Mouse (Mus musculus) midbrain, embryonic 15.5 days (tissue): Measurements from ENCODE around the gene Llgl2. TPM values are rescaled to one million over a fixed set of nuclear protein-coding genes. Genes with fewer than 3 reads are reported as not detected.

Experiments
- ATAC-seq: fragments of 200-750 bp; cut with Nextera tagmentation; replicated peaks from 2 replicates; pipeline ENCODE4 v1.8.0; 2017; ENCODE audit warnings: moderate TSS enrichment
- H3K27ac ChIP-seq: fragments of 300-500 bp; sonication (generic); 2 replicates; pipeline ENCODE4 v1.5.1; 2015; ENCODE audit warnings: mild to moderate bottlenecking, inconsistent platforms
- H3K27me3 ChIP-seq: fragments of 300-500 bp; sonication (generic); replicated peaks from 2 replicates; pipeline ENCODE4 v1.6.1; 2015; ENCODE audit warnings: inconsistent platforms
- H3K36me3 ChIP-seq: fragments of 300-500 bp; sonication (generic); replicated peaks from 2 replicates; pipeline ENCODE4 v1.6.1; 2015; ENCODE audit warnings: inconsistent platforms
- H3K4me1 ChIP-seq: fragments of 300-500 bp; sonication (generic); 2 replicates; pipeline ENCODE4 v1.6.1; 2015; ENCODE audit warnings: inconsistent platforms
- H3K4me2 ChIP-seq: fragments of 300-500 bp; sonication (generic); 2 replicates; pipeline ENCODE4 v1.6.1; 2015; ENCODE audit warnings: inconsistent platforms, mild to moderate bottlenecking, moderate library complexity
- H3K4me3 ChIP-seq: fragments of 300-500 bp; sonication (generic); 2 replicates; pipeline ENCODE4 v1.5.1; 2015; ENCODE audit warnings: mild to moderate bottlenecking, inconsistent platforms
- H3K9ac ChIP-seq: fragments of 300-500 bp; sonication (generic); 2 replicates; pipeline ENCODE4 v1.6.1; 2015; ENCODE audit warnings: mild to moderate bottlenecking, inconsistent platforms
- H3K9me3 ChIP-seq: fragments of 300-500 bp; sonication (generic); 2 replicates; pipeline ENCODE4 v1.6.1; 2016; ENCODE audit warnings: inconsistent platforms
- WGBS: fragments of 180-500 bp; shearing (Covaris S2); methylation state at CpG from one replicate; pipeline ENCODE4 v1.1.7; 2015; ENCODE audit warnings: mixed read lengths; 5-methylcytosine and 5-hydroxymethylcytosine counted together
- polyA plus RNA-seq: library from polyadenylated mRNA; unstranded; fragments of >200 nt; fragmentation: Nextera tagmentation; extraction: Ambion mirVana; gene quantifications from 2 replicates; pipeline ENCODE4 v1.2.1, GENCODE M21; 2015

Gene Llgl2
- polyA plus RNA-seq, 1 experiment from 2014 or later: 1.0 TPM

DNA sequence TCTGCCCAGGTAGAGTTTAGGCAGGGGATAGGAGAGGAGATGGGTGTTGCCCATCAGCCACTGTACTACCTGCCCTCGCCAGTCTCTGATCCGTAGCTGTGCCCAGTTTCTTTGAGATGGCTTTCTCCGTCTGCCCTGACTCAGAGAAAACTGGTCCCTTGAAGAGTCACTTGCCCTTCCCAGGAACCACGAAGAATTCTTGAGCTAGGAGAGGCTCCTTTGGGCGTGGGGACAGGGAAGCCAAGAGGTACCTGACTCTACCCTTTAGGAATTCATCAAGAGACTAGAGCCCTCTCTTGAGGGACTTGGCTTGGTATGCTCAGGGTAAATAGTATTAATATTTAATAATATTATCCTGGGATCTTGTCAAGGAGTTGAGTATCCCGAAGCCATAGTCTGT, 3.8 kb downstream of the Llgl2 start:
- ATAC-seq: no peak
- peaks cover 14% of the 10 kb centered on the region for H3K4me1 ChIP-seq
- H3K9ac ChIP-seq: no peak overlapping the region
- no peak overlapping the region for H3K4me2 ChIP-seq
- H3K27ac ChIP-seq: no peak overlapping the region
- H3K27me3 ChIP-seq: peaks cover 61% of the 10 kb centered on the region
- H3K36me3 ChIP-seq: no peaks in the 10 kb centered on the region; the same call in 1 of the 2 replicates
- no peak overlapping the region for H3K4me3 ChIP-seq
- no peaks in the 10 kb centered on the region for H3K9me3 ChIP-seq
- 88% methylated on average over 6 of the region's 6 CpGs for WGBS

DNA sequence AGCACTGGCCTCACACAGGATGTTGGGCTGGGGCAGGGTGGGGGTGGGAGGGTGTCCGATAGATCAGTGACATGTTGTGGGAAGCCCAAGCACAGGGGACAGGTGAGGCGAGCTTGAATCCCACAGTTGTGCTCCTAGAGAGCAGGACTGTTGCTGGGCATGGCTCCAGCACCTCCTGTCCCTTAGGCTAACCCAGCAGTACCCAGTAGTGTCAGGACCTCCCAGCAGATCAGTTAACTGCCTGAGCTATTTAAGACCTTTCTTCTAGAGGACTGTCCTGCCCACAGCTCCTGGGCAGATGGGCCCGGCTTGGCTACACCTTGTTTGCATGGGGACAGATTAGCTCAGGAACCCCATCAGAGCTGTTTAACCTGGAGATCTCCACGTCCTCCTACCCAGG, 5.2 kb downstream of the Llgl2 start:
- 68% methylated on average over 4 of the region's 4 CpGs for WGBS
- H3K36me3 ChIP-seq: no peaks in the 10 kb centered on the region
- H3K4me1 ChIP-seq: peaks cover 8% of the 10 kb centered on the region
- H3K9me3 ChIP-seq: no peaks in the 10 kb centered on the region
- peaks cover 51% of the 10 kb centered on the region for H3K27me3 ChIP-seq
- H3K27ac ChIP-seq: no peak overlapping the region
- no peak overlapping the region for H3K4me2 ChIP-seq
- H3K9ac ChIP-seq: no peak overlapping the region
- ATAC-seq: no peak
- no peak overlapping the region for H3K4me3 ChIP-seq

DNA sequence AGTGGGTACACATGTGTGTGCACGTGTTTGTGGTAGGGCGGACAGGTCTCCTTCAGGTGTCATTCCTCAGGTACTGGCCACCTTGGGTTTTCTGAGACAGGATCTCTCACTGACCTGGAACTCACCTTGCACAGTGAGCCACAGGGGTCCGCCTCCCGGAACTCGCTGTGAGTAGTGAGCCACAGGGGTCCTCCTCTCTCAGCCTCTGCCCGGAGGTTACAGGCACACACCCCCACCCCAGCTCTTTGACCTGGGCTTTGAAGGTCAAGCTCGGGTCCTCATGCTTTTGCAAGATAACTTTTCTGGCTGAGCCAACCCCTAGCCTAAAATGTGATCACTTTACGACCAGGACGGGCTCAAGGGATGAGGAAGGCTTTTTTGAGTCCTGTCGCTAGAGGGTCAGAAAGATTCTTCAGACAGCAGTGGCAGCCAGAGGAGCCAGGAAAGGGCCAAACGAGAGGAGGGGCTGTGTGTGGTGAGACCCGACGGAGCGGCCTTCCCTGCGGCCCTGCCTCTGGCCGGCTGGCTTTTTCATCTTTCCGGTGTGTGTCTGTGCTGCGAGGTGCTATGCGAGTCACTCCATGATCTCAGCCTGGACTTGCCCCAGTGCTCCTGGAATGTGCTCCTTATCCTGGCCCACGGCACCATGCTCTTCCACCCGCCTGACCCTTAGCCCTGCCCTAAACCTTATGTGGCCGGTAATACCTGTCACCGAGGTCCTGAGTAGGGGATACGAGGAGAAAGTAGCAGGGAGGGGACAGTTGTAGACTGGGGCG, 6.9 kb downstream of the Llgl2 start:
- no peak overlapping the region for H3K4me3 ChIP-seq
- H3K27me3 ChIP-seq: peaks cover 34% of the 10 kb centered on the region
- H3K4me1 ChIP-seq: no peaks in the 10 kb centered on the region
- H3K27ac ChIP-seq: no peak overlapping the region
- ATAC-seq: no peak
- H3K9me3 ChIP-seq: no peaks in the 10 kb centered on the region
- WGBS: 25% methylated on average over 25 of the region's 25 CpGs
- no peak overlapping the region for H3K9ac ChIP-seq
- no peak overlapping the region for H3K4me2 ChIP-seq
- no peaks in the 10 kb centered on the region for H3K36me3 ChIP-seq

DNA sequence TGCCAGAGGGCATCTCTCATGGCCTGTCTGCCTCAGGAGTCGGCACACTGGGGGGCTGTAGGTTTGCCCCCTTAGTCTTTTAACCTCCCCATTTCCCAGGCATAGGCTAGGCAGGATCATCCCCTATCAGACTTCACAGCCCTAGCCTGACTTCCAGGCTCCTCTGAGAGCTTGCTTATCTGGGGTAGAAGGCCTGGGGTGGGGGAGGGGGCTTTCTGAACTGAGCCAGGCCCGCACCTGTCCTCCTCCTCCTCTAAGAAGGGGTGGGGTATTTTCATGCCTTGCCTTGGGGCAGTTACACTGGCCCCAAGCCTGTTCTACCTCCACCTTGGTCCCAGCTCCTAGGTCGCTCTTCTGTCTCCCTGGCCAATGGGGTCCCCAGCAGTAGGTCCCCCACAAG, 7.7 kb downstream of the Llgl2 start:
- H3K27me3 ChIP-seq: peaks cover 27% of the 10 kb centered on the region
- H3K4me2 ChIP-seq: no peak overlapping the region
- no peaks in the 10 kb centered on the region for H3K4me1 ChIP-seq
- ATAC-seq: no peak
- no peak overlapping the region for H3K27ac ChIP-seq
- H3K9me3 ChIP-seq: no peaks in the 10 kb centered on the region
- H3K9ac ChIP-seq: no peak overlapping the region
- H3K4me3 ChIP-seq: no peak overlapping the region
- no peaks in the 10 kb centered on the region for H3K36me3 ChIP-seq
- 54% methylated on average over 3 of the region's 3 CpGs for WGBS

DNA sequence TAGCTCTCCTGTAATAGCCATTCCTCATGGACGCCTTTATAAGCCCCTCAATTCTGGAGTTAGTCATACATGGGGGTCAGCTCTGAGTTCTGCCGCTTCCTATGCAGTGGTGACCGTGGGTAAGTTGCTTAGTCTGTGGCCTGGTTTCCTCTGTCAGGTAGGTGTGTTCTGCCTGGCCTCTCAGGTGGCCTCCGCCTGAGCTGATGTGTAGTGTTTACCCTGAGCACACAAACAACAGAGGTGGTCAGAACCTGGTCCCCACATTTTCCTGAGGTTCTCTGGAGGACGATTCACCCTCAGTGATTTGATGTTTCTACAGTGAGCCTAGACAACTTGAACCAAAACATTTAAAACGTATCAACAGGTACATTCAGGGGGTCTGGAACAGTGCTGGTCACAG, 8.2 kb downstream of the Llgl2 start:
- Histone ChIP-seq H3K36me3 (no peaks in the 10 kb centered on the region), H3K27ac (no peak overlapping the region), H3K27me3 (peaks cover 21% of the 10 kb centered on the region), H3K4me1 (no peaks in the 10 kb centered on the region), H3K9ac (no peak overlapping the region), H3K4me3 (no peak overlapping the region), H3K9me3 (no peaks in the 10 kb centered on the region), H3K4me2 (no peak overlapping the region)
- ATAC-seq: no peak
- 69% methylated on average over 6 of the region's 6 CpGs for WGBS

DNA sequence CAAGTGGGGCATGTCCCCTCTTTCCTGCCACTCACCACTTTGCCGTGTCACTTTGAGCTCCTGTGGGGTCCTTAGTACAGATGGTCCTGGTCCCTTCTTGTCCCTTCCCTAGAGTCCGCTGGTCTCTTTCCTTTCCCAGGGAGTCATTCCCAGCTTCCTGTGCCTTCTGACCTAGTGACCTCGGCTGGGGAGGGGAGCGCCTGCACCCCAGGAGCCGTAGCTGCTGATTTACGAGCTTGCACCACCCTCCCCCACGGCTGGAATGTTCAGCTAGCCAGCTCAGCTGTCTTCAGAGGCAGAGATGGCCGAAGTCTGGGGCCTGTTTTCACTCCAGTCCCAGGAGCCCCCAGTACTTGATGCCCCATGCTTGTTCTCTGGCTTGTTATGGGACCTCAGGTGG, 8.7 kb downstream of the Llgl2 start:
- Histone ChIP-seq H3K4me2 (no peak overlapping the region), H3K9me3 (no peaks in the 10 kb centered on the region), H3K27me3 (peaks cover 17% of the 10 kb centered on the region), H3K9ac (no peak overlapping the region), H3K4me3 (no peak overlapping the region), H3K27ac (no peak overlapping the region), H3K36me3 (no peaks in the 10 kb centered on the region), H3K4me1 (no peaks in the 10 kb centered on the region)
- ATAC-seq: no peak
- WGBS: 20% methylated on average over 8 of the region's 8 CpGs

DNA sequence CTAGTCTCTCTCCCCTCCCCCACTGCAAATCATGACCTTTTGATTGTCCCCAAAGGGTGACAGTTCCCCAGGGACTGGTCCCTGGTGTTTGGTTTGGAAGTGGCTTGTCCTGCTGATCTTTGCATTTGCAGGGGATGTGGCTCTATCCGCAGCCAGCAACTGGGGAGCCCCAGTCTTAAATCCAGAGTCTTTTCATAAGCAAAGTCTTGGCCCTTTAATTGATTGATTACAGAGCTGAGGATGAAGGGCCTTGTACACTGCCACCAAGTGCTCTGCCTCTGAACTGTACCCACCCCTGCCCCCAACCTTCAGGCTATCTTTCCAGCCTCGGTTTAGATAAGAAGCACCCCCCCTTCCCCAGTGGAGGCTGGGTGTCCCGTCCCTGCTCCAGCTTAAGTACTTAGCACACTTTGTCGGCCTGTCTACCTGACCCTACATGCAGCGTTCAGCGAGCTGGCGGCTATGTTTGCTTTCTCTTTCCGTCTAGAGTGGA, 9.2 kb downstream of the Llgl2 start:
- Histone ChIP-seq H3K27ac (no peak overlapping the region), H3K27me3 (peaks cover 12% of the 10 kb centered on the region), H3K4me2 (no peak overlapping the region), H3K9ac (no peak overlapping the region), H3K4me1 (no peaks in the 10 kb centered on the region), H3K4me3 (no peak overlapping the region), H3K36me3 (no peaks in the 10 kb centered on the region), H3K9me3 (no peaks in the 10 kb centered on the region)
- ATAC-seq: no peak
- WGBS: 21% methylated on average over 8 of the region's 8 CpGs

DNA sequence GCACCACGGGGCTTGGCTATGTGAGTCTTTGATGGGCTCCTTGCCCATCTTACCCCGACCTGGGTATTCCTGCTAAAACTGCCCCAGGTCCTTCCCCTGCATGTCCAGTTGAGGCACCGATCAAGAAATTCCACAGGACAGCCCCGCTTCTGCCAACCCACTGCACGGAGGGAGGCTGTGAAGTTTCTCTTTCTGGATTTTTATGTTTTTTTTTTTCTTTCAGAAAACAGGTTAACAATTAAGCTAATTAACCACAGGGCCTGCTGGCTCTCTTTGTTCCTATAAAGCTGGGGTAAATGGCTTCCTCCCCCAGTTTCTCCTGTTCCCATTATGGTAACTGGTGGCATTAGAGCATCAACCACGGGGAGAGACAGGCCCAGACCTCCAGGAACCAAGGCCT, 10.2 kb downstream of the Llgl2 start:
- Histone ChIP-seq H3K27ac (no peak overlapping the region), H3K4me3 (no peak overlapping the region), H3K4me2 (no peak overlapping the region), H3K9me3 (no peaks in the 10 kb centered on the region), H3K36me3 (no peaks in the 10 kb centered on the region), H3K4me1 (no peaks in the 10 kb centered on the region), H3K27me3 (peaks cover 12% of the 10 kb centered on the region), H3K9ac (no peak overlapping the region)
- no peak for ATAC-seq
- 80% methylated on average over 6 of the region's 6 CpGs for WGBS

DNA sequence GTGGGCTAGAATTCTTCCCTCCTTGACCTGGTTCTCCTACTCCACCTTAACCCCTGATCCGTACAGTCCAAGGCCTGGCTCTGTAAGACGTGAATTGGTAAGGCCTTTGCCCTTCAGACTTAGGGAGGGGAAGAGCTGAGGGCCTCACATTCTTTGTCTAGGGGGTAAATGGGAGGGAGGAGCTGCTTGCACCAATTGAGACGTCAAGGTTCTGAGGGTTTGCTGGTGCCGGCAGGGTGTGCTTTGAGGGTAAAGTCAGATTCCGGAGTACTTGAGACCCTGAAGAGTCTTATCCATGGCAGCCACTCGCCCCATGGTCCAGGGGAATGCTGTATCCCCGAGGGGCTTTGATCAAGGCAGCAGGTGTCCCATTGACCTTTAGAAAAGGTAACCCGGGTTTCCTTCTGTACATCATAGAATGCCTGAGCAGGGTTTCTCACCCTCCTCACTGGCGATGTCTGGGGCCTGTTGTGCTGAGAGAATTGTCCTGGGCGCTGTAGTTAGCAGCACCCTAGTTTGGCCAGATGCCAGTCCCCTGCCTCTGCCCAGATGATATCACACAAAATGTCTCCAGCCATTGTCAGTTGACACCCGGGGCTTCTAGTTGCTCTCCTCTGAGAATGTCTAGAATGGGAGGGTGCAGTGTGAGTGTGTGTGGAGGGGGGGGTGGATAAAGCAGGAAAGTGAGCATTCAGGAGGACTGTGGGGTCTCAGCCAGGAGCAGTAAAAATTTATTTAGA, 13.0 kb downstream of the Llgl2 start:
- H3K27me3 ChIP-seq: 0 out of 2 replicates have a peak, but pooled peaks cover 2% of the 10 kb centered on the region
- no peak overlapping the region for H3K4me3 ChIP-seq
- H3K36me3 ChIP-seq: no peaks in the 10 kb centered on the region
- H3K27ac ChIP-seq: no peak overlapping the region
- H3K4me2 ChIP-seq: no peak overlapping the region
- H3K4me1 ChIP-seq: no peaks in the 10 kb centered on the region
- ATAC-seq: no peak
- H3K9me3 ChIP-seq: no peaks in the 10 kb centered on the region
- 26% methylated on average over 11 of the region's 11 CpGs for WGBS
- no peak overlapping the region for H3K9ac ChIP-seq

DNA sequence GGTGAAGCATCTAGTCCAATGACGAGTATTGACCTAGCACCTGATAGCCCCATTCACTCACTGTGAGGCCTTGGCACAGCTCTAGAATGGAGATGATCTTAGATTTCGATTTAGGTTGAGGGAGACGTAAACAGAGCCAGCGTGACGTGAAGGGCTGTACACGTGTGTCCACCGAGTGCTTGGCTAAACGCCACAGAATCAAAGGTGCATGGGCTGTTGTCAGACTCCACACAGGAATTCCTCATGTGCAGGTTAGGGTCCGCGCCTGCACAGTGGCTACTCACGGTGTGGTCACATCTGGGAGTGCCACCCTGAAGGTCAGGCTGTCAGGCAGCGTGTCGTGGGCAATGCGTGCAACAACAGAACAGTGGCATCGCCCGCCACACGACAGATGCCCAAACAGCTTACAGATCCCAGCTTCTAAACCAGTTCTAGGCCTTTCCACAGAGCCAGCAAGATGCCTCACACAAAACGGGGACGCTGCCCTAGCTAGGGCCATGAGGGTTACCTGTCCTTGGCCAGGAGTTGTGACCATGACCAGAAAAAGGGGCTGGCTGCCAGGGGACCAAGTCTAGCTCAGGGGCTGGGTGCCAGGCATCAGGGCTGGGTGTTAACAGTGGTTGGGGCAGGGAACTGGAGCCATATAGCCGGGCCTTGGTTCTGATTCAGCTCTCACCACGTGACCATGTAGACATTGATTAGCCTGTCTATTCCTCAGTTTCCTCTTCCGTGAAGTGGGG, 13.9 kb downstream of the Llgl2 start:
- H3K27me3 ChIP-seq: 0 out of 2 replicates have a peak, but pooled peaks cover 2% of the 10 kb centered on the region
- H3K9ac ChIP-seq: no peak overlapping the region
- H3K9me3 ChIP-seq: no peaks in the 10 kb centered on the region
- H3K4me2 ChIP-seq: no peak overlapping the region
- H3K27ac ChIP-seq: no peak overlapping the region
- no peaks in the 10 kb centered on the region for H3K4me1 ChIP-seq
- WGBS: 93% methylated on average over 22 of the region's 22 CpGs
- ATAC-seq: no peak
- no peaks in the 10 kb centered on the region for H3K36me3 ChIP-seq
- H3K4me3 ChIP-seq: no peak overlapping the region

DNA sequence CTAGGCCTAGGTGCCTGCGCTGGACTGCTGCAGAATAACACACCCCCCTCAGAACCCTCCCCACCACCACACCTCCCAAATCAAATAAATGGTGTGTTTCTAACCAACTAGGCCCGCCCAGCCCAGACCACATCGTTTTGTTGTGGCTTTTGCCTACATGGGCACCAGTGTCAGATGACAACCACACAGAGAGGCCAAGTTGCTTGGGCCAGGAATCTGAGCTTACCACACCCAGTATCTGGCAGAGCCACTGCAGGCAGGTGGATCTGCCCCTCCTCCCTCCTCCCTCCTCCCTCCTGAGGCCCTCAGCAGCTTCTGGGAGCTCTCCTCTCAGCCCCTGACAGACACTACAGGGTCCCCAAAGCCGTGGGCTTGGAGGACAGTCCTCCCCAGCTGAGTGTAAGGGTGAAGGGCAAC, 15.1 kb downstream of the Llgl2 start:
- WGBS: 55% methylated on average over 4 of the region's 4 CpGs
- no peak overlapping the region for H3K4me3 ChIP-seq
- no peak for ATAC-seq
- no peak overlapping the region for H3K4me2 ChIP-seq
- H3K9ac ChIP-seq: no peak overlapping the region
- H3K9me3 ChIP-seq: no peaks in the 10 kb centered on the region
- no peaks in the 10 kb centered on the region for H3K4me1 ChIP-seq
- no peak overlapping the region for H3K27ac ChIP-seq
- no peaks in the 10 kb centered on the region for H3K27me3 ChIP-seq
- H3K36me3 ChIP-seq: no peaks in the 10 kb centered on the region

DNA sequence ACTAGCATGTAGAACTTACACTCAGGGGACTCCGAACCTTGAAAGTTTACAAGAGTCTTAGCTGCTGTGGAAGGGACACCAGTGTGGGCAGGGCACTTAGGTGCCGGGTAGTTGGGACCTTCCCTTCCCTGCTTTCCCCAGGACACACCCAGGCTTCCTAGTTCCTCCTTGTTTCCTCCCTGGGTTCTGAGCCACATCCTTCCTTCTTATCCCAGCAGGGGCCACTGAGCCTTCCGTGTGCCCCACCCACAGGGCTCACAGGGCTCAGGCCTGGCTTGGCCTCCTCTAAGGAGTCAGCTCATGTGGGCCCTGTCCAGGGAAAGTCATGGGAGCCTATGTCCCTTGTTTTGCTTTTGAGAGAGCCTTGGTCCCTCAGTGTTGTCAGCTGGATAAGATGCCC, 15.9 kb downstream of the Llgl2 start:
- H3K9ac ChIP-seq: no peak overlapping the region

More for the DNA sequence above, 15.9 kb downstream of the Llgl2 start:
- Histone ChIP-seq H3K4me3 (no peak overlapping the region), H3K27ac (no peak overlapping the region), H3K4me2 (no peak overlapping the region), H3K4me1 (no peaks in the 10 kb centered on the region), H3K9me3 (no peaks in the 10 kb centered on the region), H3K27me3 (no peaks in the 10 kb centered on the region), H3K36me3 (no peaks in the 10 kb centered on the region)
- WGBS: 61% methylated on average over 3 of the region's 3 CpGs
- ATAC-seq: no peak
